Mouse (Mus musculus): ENCODE data around the gene Tmod2. TPM values are rescaled to one million over a fixed set of nuclear protein-coding genes. Genes with fewer than 3 reads are reported as not detected.
A peak's percentile ranks its signal among the peaks of the same experiment; 100 is the strongest.
"Not testable (repeated sequence)": the region's sequence is repeated elsewhere in the genome, so short reads cannot be mapped to it uniquely, and the experiment has no call there.

Tmod2 gene
- polyA plus RNA-seq, 1 experiment from 2014 or later = 339 TPM

- Histone ChIP-seq H3K27me3 (replicated peaks; ENCODE audit: control insufficient read depth, insufficient read depth, low read length) (no peaks in the 10 kb centered on the region), H3K9ac (ENCODE audit: low read depth, low read length) (no peak overlapping the region), H3K9me3 (ENCODE audit: control insufficient read depth, low read length) (no peaks in the 10 kb centered on the region), H3K4me2 (ENCODE audit: low read length) (no peak overlapping the region), H3K4me3 (ENCODE audit: low read length) (no peak overlapping the region), H3K4me1 (ENCODE audit: control insufficient read depth, insufficient read depth, low read depth, low read length) (no peaks in the 10 kb centered on the region; the same call in 1 of the 2 replicates), H3K27ac (ENCODE audit: low read depth, low read length) (no peak overlapping the region), H3K36me3 (ENCODE audit: control insufficient read depth, insufficient read depth, low read length) (no peaks in the 10 kb centered on the region)
- no peak for ATAC-seq
- 88% methylated on average over 8 of the region's 8 CpGs for WGBS
Measured at GRCm38 (mm10) chr9:75630823-75631454, 19.8 kb upstream of the Tmod2 start.

GRCm38 (mm10) chr9:75626308-75626604 is 15.1 kb upstream of the Tmod2 start:
- Histone ChIP-seq H3K36me3 (ENCODE audit: control insufficient read depth, insufficient read depth, low read length) (no peaks in the 10 kb centered on the region), H3K27me3 (replicated peaks; ENCODE audit: control insufficient read depth, insufficient read depth, low read length) (no peaks in the 10 kb centered on the region), H3K4me2 (ENCODE audit: low read length) (peak overlapping the region; percentile 93), H3K9ac (ENCODE audit: low read depth, low read length) (peak overlapping the region; percentile 98), H3K4me3 (ENCODE audit: low read length) (peak overlapping the region; percentile 87), H3K9me3 (ENCODE audit: control insufficient read depth, low read length) (no peaks in the 10 kb centered on the region), H3K27ac (ENCODE audit: low read depth, low read length) (peak overlapping the region; percentile 97), H3K4me1 (ENCODE audit: control insufficient read depth, insufficient read depth, low read depth, low read length) (peaks cover 5% of the 10 kb centered on the region)
- WGBS = 2% methylated on average over 14 of the region's 14 CpGs
- ATAC-seq = no peak

GRCm38 (mm10) chr9:75625556-75626307 is 14.6 kb upstream of the Tmod2 start, which contains the start of gene Lysmd2:
Gene Lysmd2, plus strand, starts transcription at chr9:75625741.
- Histone ChIP-seq H3K9me3 (ENCODE audit: control insufficient read depth, low read length) (no peaks in the 10 kb centered on the region), H3K4me3 (ENCODE audit: low read length) (peak within 1 kb of the TSS; percentile 87), H3K36me3 (ENCODE audit: control insufficient read depth, insufficient read depth, low read length) (no peaks in the 10 kb centered on the region), H3K9ac (ENCODE audit: low read depth, low read length) (peak within 1 kb of the TSS; percentile 98), H3K4me1 (ENCODE audit: control insufficient read depth, insufficient read depth, low read depth, low read length) (peaks cover 5% of the 10 kb centered on the region), H3K27me3 (replicated peaks; ENCODE audit: control insufficient read depth, insufficient read depth, low read length) (no peaks in the 10 kb centered on the region), H3K4me2 (ENCODE audit: low read length) (peak within 1 kb of the TSS; percentile 93), H3K27ac (ENCODE audit: low read depth, low read length) (peak within 1 kb of the TSS; percentile 97)
- 0% methylated on average over 49 of the region's 94 CpGs for WGBS
- ATAC-seq = peak; percentile 89

- Histone ChIP-seq H3K27me3 (replicated peaks; ENCODE audit: control insufficient read depth, insufficient read depth, low read length) (no peaks in the 10 kb centered on the region), H3K4me3 (ENCODE audit: low read length) (peak overlapping the region; percentile 87), H3K27ac (ENCODE audit: low read depth, low read length) (peak overlapping the region; percentile 97), H3K9me3 (ENCODE audit: control insufficient read depth, low read length) (no peaks in the 10 kb centered on the region), H3K4me1 (ENCODE audit: control insufficient read depth, insufficient read depth, low read depth, low read length) (peaks cover 5% of the 10 kb centered on the region), H3K4me2 (ENCODE audit: low read length) (peak overlapping the region; percentile 93), H3K36me3 (ENCODE audit: control insufficient read depth, insufficient read depth, low read length) (no peaks in the 10 kb centered on the region), H3K9ac (ENCODE audit: low read depth, low read length) (peak overlapping the region; percentile 98)
- no peak; the same call in none of the 2 replicates for ATAC-seq
- 16% methylated on average over 18 of the region's 18 CpGs for WGBS
Measured at GRCm38 (mm10) chr9:75624983-75625555, 13.9 kb upstream of the Tmod2 start.

- no peaks in the 10 kb centered on the region for H3K27me3 ChIP-seq (replicated peaks; ENCODE audit: control insufficient read depth, insufficient read depth, low read length)
- no peak for ATAC-seq
- no peak overlapping the region for H3K9ac ChIP-seq (ENCODE audit: low read depth, low read length)
- peaks cover 5% of the 10 kb centered on the region for H3K4me1 ChIP-seq (ENCODE audit: control insufficient read depth, insufficient read depth, low read depth, low read length)
- H3K9me3 ChIP-seq (ENCODE audit: control insufficient read depth, low read length) = no peaks in the 10 kb centered on the region
- no peak overlapping the region for H3K4me3 ChIP-seq (ENCODE audit: low read length)
- 89% methylated on average over 3 of the region's 3 CpGs for WGBS
- H3K4me2 ChIP-seq (ENCODE audit: low read length) = no peak overlapping the region
- no peak overlapping the region for H3K27ac ChIP-seq (ENCODE audit: low read depth, low read length)
- H3K36me3 ChIP-seq (ENCODE audit: control insufficient read depth, insufficient read depth, low read length) = no peaks in the 10 kb centered on the region
Measured at GRCm38 (mm10) chr9:75621428-75621827, 10.3 kb upstream of the Tmod2 start.

- not testable (repeated sequence) for H3K36me3 ChIP-seq (ENCODE audit: control insufficient read depth, insufficient read depth, low read length); H3K9me3 ChIP-seq (ENCODE audit: control insufficient read depth, low read length); H3K4me2 ChIP-seq (ENCODE audit: low read length); H3K27ac ChIP-seq (ENCODE audit: low read depth, low read length); H3K4me1 ChIP-seq (ENCODE audit: control insufficient read depth, insufficient read depth, low read depth, low read length); ATAC-seq; H3K4me3 ChIP-seq (ENCODE audit: low read length); H3K27me3 ChIP-seq (replicated peaks; ENCODE audit: control insufficient read depth, insufficient read depth, low read length); H3K9ac ChIP-seq (ENCODE audit: low read depth, low read length)
- 90% methylated on average over 2 of the region's 2 CpGs for WGBS
Measured at GRCm38 (mm10) chr9:75619761-75620160, 8.6 kb upstream of the Tmod2 start.

GRCm38 (mm10) chr9:75618836-75619400 is 7.8 kb upstream of the Tmod2 start:
- Histone ChIP-seq H3K9me3 (ENCODE audit: control insufficient read depth, low read length) (no peaks in the 10 kb centered on the region), H3K36me3 (ENCODE audit: control insufficient read depth, insufficient read depth, low read length) (no peaks in the 10 kb centered on the region), H3K27ac (ENCODE audit: low read depth, low read length) (no peak overlapping the region), H3K27me3 (replicated peaks; ENCODE audit: control insufficient read depth, insufficient read depth, low read length) (no peaks in the 10 kb centered on the region), H3K4me2 (ENCODE audit: low read length) (no peak overlapping the region), H3K4me3 (ENCODE audit: low read length) (no peak overlapping the region), H3K9ac (ENCODE audit: low read depth, low read length) (no peak overlapping the region), H3K4me1 (ENCODE audit: control insufficient read depth, insufficient read depth, low read depth, low read length) (no peaks in the 10 kb centered on the region)
- WGBS = 80% methylated on average over 6 of the region's 6 CpGs
- peak; percentile 60; the same call in 1 of the 2 replicates for ATAC-seq

- Histone ChIP-seq H3K4me1 (ENCODE audit: control insufficient read depth, insufficient read depth, low read depth, low read length) (no peaks in the 10 kb centered on the region), H3K9ac (ENCODE audit: low read depth, low read length) (no peak overlapping the region), H3K9me3 (ENCODE audit: control insufficient read depth, low read length) (no peaks in the 10 kb centered on the region), H3K4me3 (ENCODE audit: low read length) (no peak overlapping the region), H3K27me3 (replicated peaks; ENCODE audit: control insufficient read depth, insufficient read depth, low read length) (no peaks in the 10 kb centered on the region), H3K36me3 (ENCODE audit: control insufficient read depth, insufficient read depth, low read length) (no peaks in the 10 kb centered on the region), H3K27ac (ENCODE audit: low read depth, low read length) (no peak overlapping the region), H3K4me2 (ENCODE audit: low read length) (no peak overlapping the region)
- ATAC-seq = no peak
- WGBS = 75% methylated on average over 3 of the region's 3 CpGs
Measured at GRCm38 (mm10) chr9:75616560-75616959, 5.4 kb upstream of the Tmod2 start.

GRCm38 (mm10) chr9:75609965-75610364 is 1.2 kb downstream of the Tmod2 start:
- peak overlapping the region; percentile 87 for H3K27ac ChIP-seq (ENCODE audit: low read depth, low read length)
- peak overlapping the region; percentile 93 for H3K9ac ChIP-seq (ENCODE audit: low read depth, low read length)
- H3K4me1 ChIP-seq (ENCODE audit: control insufficient read depth, insufficient read depth, low read depth, low read length) = peaks cover 12% of the 10 kb centered on the region
- peak overlapping the region; percentile 63 for H3K4me2 ChIP-seq (ENCODE audit: low read length)
- WGBS = 5% methylated on average over 16 of the region's 16 CpGs
- H3K36me3 ChIP-seq (ENCODE audit: control insufficient read depth, insufficient read depth, low read length) = no peaks in the 10 kb centered on the region; the same call in 1 of the 2 replicates
- H3K4me3 ChIP-seq (ENCODE audit: low read length) = peak overlapping the region; percentile 85
- ATAC-seq = no peak
- H3K9me3 ChIP-seq (ENCODE audit: control insufficient read depth, low read length) = no peaks in the 10 kb centered on the region
- no peaks in the 10 kb centered on the region for H3K27me3 ChIP-seq (replicated peaks; ENCODE audit: control insufficient read depth, insufficient read depth, low read length)
